Mouse (Mus musculus) small intestine, adult 2 months (tissue): ENCODE results near the gene Zfp410. TPM values are rescaled to one million over a fixed set of nuclear protein-coding genes. Genes with fewer than 3 reads are reported as not detected.

ENCODE experiments used
- H3K27ac ChIP-seq: fragments of 200-500 bp; 2 replicates; pipeline ENCODE4 v1.5.1; 2012; ENCODE audit warnings: low read depth, low read length, control low read depth, inconsistent platforms; ENCODE audit not compliant: insufficient read depth
- H3K27me3 ChIP-seq: fragments of 200-500 bp; 2 replicates; pipeline ENCODE4 v1.6.1; 2012; ENCODE audit warnings: mild to moderate bottlenecking, moderate library complexity, low read length, inconsistent platforms; ENCODE audit not compliant: control insufficient read depth, insufficient read depth
- H3K36me3 ChIP-seq: fragments of 200-500 bp; 2 replicates; pipeline ENCODE4 v1.6.1; 2012; ENCODE audit warnings: mild to moderate bottlenecking, low read length, control low read depth, inconsistent platforms; ENCODE audit not compliant: control insufficient read depth, insufficient read depth
- H3K4me1 ChIP-seq: fragments of 200-500 bp; 2 replicates; pipeline ENCODE4 v1.6.1; 2012; ENCODE audit warnings: low read length, inconsistent platforms, mixed read lengths; ENCODE audit not compliant: control insufficient read depth, insufficient read depth, insufficient read length
- H3K4me3 ChIP-seq: fragments of 200-500 bp; 2 replicates; pipeline ENCODE4 v1.5.1; 2012; ENCODE audit warnings: low read depth, mild to moderate bottlenecking, control low read depth, inconsistent platforms, low read length, moderate library complexity
- CTCF ChIP-seq: fragments of 200-500 bp; IDR thresholded peaks from 2 replicates; pipeline ENCODE4 v1.5.1; 2012; ENCODE audit warnings: low read depth, mild to moderate bottlenecking, control low read depth, inconsistent platforms, low read length, moderate library complexity, mixed read lengths; ENCODE audit not compliant: insufficient replicate concordance, insufficient read length; ENCODE audit errors: extremely low read depth
- POLR2A ChIP-seq: fragments of 200-500 bp; IDR thresholded peaks from 2 replicates; pipeline ENCODE4 v1.6.1; 2012; ENCODE audit warnings: low read depth, mild to moderate bottlenecking, control low read depth, inconsistent platforms, low read length, moderate library complexity
- WGBS: fragments of 180-500 bp; shearing (Covaris S2); methylation state at CpG from one replicate; pipeline ENCODE4 v1.1.7; 2018; 5-methylcytosine and 5-hydroxymethylcytosine counted together
- polyA plus RNA-seq: library from polyadenylated mRNA; depleted of rRNA; stranded (reverse); fragments of >200 nt; gene quantifications from 2 replicates; pipeline ENCODE4 v1.2.3, GENCODE M21; 2012

The Zfp410 gene
- polyA plus RNA-seq, 1 experiment, result 20.5 TPM

- Histone ChIP-seq H3K4me1 (peaks cover 4% of the 10 kb centered on the region; the same call in 1 of the 2 replicates), H3K27ac (no peak overlapping the region), H3K36me3 (no peaks in the 10 kb centered on the region), H3K27me3 (no peaks in the 10 kb centered on the region), H3K4me3 (no peak overlapping the region)
- TF ChIP-seq CTCF (no peak), POLR2A (no peak)
- WGBS, result 40% methylated on average over 7 of the region's 7 CpGs
Observed at GRCm38 (mm10) chr12:84278901-84279300, 37.8 kb upstream of the Zfp410 start.

DNA sequence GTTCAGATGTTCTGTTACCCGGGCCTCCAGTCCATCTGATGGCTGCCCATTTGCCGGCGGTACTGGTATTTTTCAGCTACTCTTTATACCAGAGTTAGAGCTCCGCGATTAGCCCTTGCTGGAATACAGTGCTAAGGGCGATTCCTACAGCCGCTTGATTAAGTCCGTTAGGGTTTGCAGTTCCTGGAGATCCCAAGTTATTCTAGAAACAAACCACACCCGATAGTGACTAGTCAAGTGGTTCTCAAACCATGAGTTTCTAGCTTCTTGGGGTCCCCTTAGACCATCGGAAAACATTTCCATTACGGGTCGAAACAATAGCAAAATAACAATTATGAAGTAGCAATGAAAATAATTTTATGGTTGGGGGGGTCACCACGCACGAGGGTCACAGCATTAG, 32.3 kb upstream of the Zfp410 start:
- H3K27ac ChIP-seq, result peak overlapping the region; percentile 69; the same call in 1 of the 2 replicates
- TF ChIP-seq POLR2A (no peak), CTCF (no peak)

GRCm38 (mm10) chr12:84284885-84285592, 31.6 kb upstream of the Zfp410 start, which contains the start of gene Ptgr2:
Gene Ptgr2 (plus strand): TSS chr12:84285232.
- no peaks in the 10 kb centered on the region for H3K36me3 ChIP-seq
- peak within 1 kb of the TSS; percentile 94 for H3K27ac ChIP-seq
- no peaks in the 10 kb centered on the region for H3K4me1 ChIP-seq
- H3K27me3 ChIP-seq, result no peaks in the 10 kb centered on the region
- H3K4me3 ChIP-seq, result peak within 1 kb of the TSS; percentile 66
- TF ChIP-seq CTCF (no peak), POLR2A (peak; percentile 94)
- WGBS, result under 1% methylated on average over 39 of the region's 39 CpGs

More for the DNA sequence above, 32.3 kb upstream of the Zfp410 start:
- no peak overlapping the region for H3K4me3 ChIP-seq
- no peaks in the 10 kb centered on the region for H3K36me3 ChIP-seq
- WGBS, result 80% methylated on average over 14 of the region's 14 CpGs
- H3K4me1 ChIP-seq, result no peaks in the 10 kb centered on the region
- no peaks in the 10 kb centered on the region for H3K27me3 ChIP-seq

- peak overlapping the region; percentile 94 for H3K27ac ChIP-seq
- no peaks in the 10 kb centered on the region for H3K27me3 ChIP-seq
- WGBS, result 7% methylated on average over 8 of the region's 8 CpGs
- no peaks in the 10 kb centered on the region for H3K36me3 ChIP-seq
- no peak for TF ChIP-seq POLR2A
- TF ChIP-seq CTCF, result no peak
- H3K4me1 ChIP-seq, result no peaks in the 10 kb centered on the region
- H3K4me3 ChIP-seq, result peak overlapping the region; percentile 66
Observed at GRCm38 (mm10) chr12:84285593-84285968, 31.1 kb upstream of the Zfp410 start.

DNA sequence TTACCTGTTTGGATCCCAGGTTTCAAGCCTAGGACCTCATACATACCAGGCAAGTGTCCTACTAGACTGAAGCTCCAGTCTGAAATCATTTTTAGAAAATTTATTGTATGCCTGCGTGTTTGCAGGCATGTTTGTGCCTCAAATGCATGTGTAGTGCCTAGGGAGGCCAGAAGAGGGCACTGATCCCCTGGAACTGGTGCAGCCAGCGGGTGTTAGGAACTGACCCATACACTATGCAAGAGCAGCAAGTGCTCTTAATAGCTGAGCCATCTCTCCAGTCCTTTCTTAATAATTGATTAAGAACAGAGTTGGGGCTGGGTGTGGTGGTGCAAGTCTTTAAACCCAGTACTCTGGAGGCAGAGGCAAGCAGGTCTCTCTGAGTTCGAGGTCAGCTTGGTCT, 28.2 kb upstream of the Zfp410 start:
- Histone ChIP-seq H3K36me3 (peaks cover 10% of the 10 kb centered on the region), H3K27me3 (no peaks in the 10 kb centered on the region), H3K27ac (no peak overlapping the region), H3K4me3 (no peak overlapping the region), H3K4me1 (no peaks in the 10 kb centered on the region)
- WGBS, result 65% methylated on average over 3 of the region's 3 CpGs
- TF ChIP-seq CTCF, result peak; percentile 76; the same call in 1 of the 2 replicates
- TF ChIP-seq POLR2A, result no peak

GRCm38 (mm10) chr12:84297851-84298250, 18.8 kb upstream of the Zfp410 start:
- no peak for TF ChIP-seq POLR2A
- TF ChIP-seq CTCF, result no peak
- no peaks in the 10 kb centered on the region for H3K27me3 ChIP-seq
- H3K36me3 ChIP-seq, result peaks cover 62% of the 10 kb centered on the region
- no peaks in the 10 kb centered on the region for H3K4me1 ChIP-seq
- H3K4me3 ChIP-seq, result no peak overlapping the region
- WGBS, result 95% methylated on average over 6 of the region's 6 CpGs
- no peak overlapping the region for H3K27ac ChIP-seq

- H3K27ac ChIP-seq, result no peak overlapping the region
- H3K27me3 ChIP-seq, result no peaks in the 10 kb centered on the region
- H3K4me1 ChIP-seq, result peaks cover 7% of the 10 kb centered on the region; the same call in 1 of the 2 replicates
- peaks cover 57% of the 10 kb centered on the region for H3K36me3 ChIP-seq
- TF ChIP-seq POLR2A, result no peak
- H3K4me3 ChIP-seq, result no peak overlapping the region
- over 99% methylated on average over 2 of the region's 2 CpGs for WGBS
Observed at GRCm38 (mm10) chr12:84299265-84299664, 17.4 kb upstream of the Zfp410 start.

GRCm38 (mm10) chr12:84304101-84304500, 12.6 kb upstream of the Zfp410 start:
- Histone ChIP-seq H3K4me1 (peaks cover 13% of the 10 kb centered on the region; the same call in 1 of the 2 replicates), H3K4me3 (no peak overlapping the region), H3K27me3 (no peaks in the 10 kb centered on the region), H3K27ac (peak overlapping the region; percentile 93), H3K36me3 (peaks cover 46% of the 10 kb centered on the region)
- 33% methylated on average over 5 of the region's 5 CpGs for WGBS
- TF ChIP-seq POLR2A (no peak), CTCF (no peak)
